Mouse (Mus musculus) regulatory T cell (primary cell): ENCODE data around the gene Nudcd3.

Experiments
- in situ Hi-C: fragments of 300-600 bp; cut with MboI, MseI; formaldehyde crosslinking; loops from one replicate; pipeline ENCODE4 v1.15.1; 2025; ENCODE audit warnings: high pct_unique_total_duplicates

Gene Nudcd3

DNA sequence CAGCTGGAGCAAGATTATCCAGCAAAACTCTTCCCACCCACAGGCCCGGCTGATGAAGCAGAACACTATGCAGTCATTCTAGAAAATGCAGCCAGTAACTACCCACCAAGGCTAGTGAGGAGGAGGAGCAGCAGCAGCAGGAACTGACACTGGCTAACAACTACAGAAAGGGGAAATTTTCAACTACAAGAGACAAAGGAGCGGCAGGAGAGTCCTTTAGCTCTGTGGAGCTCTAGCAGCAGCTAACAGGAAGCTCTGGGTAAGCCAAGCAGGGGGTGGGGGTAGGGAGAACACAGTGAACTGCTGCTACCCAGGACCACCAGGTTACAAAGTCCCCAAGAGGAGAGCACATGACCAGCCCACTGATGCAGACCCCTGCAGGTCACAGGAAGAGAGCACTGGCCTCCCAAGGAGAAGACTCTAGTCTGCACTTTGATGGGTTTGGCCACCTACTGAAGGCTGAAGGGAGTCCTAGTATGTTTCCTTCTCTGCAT, 21.5 kb downstream of the Nudcd3 start:
- in situ Hi-C loops, result no loop called here

DNA sequence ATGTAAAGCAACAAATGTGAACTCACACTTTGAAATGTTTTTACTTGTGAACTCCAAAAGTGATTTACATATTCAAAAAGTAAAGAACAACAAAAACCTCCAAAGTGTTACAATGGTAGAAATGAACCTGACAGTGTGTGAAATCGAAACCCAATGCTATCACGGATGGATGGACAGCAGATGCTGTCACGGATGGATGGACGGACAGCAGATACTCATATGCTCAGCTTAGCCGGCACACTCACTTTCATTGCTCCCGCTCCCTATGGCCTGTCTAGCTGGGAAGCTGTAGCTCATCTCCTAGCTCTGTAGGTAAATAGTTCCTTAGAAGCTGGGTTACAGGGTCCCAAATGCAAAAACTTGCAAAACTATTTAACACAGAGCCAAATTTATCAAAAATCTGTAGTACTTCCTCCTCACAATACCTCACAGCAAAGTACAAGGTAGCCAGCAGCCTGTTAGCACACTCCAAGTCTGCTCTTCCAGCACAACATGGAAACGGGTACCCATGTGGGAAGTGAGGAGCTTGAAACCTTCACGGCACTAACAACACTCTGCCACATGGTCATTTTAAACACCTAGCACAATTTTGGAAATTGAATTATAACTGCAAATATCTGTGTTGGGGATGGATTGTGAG, 22.3 kb downstream of the Nudcd3 start:
- in situ Hi-C loops, result no loop called here

DNA sequence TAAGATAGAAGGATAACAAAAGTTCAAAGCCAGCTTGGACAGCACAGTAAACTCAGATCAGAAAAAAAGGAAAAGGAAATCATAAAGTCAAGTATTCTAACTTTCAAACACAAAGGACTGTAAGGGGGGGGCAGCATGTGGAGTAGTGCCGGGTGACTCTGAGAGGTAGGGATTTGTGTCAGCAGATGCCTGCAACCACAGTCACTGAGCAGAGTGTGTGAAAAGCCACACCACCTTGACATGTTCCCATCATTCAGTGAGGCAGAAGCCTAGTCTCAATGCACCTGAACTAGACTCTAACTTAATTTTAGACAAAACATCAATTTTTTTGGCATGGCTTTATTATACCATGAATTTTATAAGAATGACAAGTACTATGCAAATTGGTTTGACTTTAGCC, 24.7 kb downstream of the Nudcd3 start:
- in situ Hi-C loops, result no loop called here

DNA sequence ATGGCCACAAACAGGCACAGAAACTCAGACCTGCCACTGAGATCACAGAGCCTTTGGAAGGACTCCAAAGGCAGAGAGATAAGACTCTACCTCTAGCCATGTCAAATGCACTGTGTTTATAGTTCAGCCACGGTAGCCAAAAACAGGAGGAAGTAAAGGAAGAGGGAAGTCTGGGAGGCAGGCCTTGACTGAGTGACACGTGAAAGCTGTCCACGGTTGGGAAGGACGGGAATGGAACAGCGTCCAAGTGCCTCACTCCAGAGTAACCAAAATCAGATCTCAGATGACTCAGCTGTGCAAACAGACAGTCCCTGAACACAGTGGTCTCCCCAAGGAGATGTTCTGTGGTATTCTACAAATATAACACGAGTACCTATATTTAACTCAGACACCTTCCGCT, 25.5 kb downstream of the Nudcd3 start:
- in situ Hi-C loops, result no loop called here

DNA sequence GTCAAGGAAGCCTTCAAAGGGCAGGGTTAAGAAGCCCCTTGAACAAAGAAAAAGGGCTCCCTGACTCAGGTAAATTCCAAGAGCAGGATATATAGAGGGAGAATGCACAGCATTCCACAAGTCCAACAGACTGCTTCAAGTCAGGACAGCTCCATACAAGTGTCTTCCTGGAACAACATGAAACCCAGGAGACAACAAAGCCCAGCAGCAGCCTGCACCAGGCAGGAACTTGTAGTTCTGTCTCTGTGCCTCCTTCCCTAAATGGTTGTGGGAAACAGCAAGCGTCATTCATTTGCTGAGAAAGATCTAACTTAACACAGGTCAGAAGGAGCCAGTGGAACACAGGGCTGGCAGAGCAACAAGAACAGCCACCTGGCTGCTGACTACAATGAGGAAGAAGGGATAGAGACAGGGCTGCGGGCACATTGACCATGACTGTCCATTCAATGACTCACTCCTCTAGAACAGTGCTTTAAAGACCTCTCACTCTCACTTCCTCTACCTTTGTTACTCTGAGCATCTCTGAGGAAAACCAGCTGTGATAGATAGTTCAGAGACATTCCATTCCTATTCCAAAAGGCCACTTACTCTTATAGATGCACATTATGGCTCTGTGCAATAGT, 31.1 kb downstream of the Nudcd3 start:
- in situ Hi-C loops, result no loop called here

DNA sequence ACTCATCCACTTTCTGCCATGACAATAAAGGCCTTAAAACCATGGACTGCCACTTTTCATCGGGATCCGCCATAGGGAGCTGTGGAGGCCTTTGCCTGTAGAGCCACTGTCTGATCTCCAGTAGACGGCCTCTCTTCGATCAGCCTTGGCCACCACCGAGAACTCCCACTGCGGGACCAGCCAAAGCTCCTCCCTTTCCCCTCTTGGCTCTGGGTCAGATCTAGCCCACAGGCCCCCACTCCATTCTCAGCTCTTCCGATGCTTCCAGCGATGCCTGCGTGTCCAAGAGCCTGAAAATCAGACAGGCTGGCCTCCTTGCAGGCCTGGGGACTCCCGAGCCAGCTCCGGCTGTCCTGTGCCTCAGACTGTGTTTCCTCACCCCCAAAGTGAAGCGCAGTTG, 33.9 kb downstream of the Nudcd3 start:
- in situ Hi-C loops, result no loop called here

DNA sequence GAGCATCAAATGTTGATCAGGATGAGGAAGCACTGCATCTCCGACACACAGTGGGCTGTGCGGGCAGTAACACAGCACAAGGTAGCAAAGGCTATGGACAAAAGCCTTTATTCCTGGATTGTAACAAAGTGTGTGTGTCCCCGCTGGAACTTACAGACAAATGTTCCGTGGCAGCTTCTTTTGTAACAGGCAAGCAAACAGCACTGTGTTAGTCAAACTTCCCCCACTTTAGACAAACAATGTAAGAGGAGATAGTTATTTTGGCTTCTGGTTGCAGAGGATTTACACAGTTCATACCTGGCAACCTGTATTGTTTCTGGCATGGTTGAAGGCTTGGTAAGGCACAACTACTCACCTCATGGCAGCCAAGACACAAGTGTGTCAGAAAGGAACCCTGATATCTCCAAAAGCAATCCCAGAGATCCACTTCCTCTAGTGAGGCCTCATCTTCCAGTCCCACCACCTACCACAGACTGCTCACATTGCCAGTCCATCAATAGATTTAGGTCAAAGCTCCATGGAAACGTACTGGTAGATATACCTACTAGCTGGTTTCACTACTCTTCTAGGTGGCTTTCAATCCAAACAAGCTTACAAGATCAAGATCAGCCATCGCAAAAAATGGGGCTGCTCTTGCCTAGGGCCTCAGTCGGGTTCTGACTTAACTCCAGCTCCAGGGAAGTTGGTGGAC, 34.7 kb downstream of the Nudcd3 start:
- in situ Hi-C loops, result no loop called here

DNA sequence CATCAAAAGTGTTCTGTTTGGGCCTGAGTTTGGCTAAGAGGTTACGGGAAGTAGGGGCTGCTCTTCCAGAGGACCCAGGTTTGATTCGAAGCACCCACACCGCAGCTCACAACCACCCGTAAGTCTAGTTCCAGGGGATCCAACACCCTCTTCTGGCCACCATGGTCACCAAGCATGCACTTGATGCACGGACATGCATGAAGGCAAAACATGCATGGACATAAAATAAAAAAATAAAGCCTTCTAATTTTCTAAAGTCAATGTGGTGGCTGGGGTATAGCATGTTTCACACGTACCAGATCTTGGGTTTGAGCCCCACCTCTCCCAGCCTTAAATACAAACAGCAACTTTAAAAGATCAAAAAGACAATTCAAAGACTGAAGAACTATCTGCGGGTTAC, 35.4 kb downstream of the Nudcd3 start:
- in situ Hi-C loops, result no loop called here

DNA sequence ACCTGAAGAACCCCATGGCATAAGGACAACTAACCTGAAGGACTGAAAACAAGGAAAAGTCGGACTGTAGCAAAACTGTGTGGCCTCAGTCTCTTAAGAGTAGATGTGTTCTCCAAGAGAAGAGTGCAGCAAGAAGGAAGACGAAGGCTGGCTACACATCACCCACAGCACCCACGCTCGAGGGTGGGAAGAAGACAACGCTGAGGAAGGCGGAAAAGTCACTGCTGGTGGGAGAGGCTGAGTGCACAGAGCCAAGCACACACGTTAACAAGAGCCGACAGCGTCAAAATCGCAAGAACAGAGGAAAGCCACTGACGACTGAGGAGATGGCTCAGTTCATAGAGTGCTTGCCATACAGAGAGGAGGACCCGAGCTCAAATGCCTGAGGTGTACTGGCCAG, 36.5 kb downstream of the Nudcd3 start:
- in situ Hi-C loops, result no loop called here

DNA sequence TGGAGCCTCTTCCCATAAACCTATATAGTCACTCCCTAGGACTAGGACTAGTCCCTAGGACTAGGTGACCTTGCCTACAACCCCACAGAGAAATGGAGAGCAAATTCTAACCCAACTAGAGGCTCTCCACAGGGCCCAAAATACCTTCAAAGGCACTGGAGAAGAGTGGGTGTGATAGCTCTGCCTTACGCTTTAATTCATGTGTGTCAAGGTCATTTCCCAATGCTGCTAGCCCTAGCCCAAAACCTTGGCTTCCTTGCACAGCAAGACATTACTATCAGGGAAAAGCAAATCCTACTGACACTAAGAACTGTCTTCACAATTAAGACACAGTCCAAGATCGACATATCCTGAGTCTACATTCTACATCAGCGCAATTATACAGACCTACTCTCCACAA, 37.2 kb downstream of the Nudcd3 start:
- in situ Hi-C loops, result no loop called here

DNA sequence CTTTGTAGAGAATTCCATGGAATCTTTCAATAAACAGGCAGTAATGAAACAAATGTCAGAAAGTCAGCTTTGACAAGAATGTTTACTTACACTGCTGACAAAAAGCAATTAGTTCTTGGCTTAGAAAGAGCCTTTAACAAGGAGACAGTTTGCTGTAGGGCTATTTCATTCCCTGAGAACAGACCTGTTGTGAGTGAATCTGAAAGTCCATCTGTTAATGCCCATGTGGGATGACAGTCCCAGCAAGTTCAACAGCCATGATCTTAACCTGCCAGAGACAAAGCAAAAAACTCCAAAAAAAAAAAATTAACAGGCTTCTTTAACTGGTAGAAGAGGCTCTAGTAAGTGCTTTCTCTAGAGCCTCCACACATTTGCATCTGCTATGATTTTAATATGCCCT, 38.7 kb downstream of the Nudcd3 start:
- in situ Hi-C loops, result no loop called here

DNA sequence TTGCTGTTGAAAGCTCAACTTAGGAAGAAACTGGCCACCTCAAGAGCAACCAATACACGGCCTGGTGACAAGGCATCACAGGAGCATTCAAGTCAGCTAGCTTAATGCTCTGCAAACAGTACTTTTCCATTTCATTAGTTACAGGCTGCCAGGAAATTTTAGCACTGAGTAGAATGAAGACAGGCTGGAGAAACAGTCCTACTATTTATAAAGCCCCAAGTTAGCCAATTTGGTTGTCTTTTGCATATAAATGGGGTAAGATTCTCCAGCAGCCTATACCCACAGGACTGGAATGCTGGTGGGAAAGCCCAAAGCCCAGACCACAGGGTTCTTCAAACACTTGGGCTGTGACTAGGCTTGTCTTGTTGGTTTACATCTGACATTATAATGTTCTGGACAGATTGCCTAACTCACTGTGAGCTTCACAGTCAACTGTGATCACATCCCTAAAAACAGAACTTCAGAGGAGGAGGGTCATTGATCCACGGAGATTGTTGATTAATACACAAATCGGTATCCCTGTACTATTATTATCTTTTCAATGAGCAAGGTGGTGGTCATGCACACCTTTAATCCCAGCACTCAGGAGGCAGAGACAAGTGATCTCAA, 39.4 kb downstream of the Nudcd3 start:
- in situ Hi-C loops, result no loop called here

DNA sequence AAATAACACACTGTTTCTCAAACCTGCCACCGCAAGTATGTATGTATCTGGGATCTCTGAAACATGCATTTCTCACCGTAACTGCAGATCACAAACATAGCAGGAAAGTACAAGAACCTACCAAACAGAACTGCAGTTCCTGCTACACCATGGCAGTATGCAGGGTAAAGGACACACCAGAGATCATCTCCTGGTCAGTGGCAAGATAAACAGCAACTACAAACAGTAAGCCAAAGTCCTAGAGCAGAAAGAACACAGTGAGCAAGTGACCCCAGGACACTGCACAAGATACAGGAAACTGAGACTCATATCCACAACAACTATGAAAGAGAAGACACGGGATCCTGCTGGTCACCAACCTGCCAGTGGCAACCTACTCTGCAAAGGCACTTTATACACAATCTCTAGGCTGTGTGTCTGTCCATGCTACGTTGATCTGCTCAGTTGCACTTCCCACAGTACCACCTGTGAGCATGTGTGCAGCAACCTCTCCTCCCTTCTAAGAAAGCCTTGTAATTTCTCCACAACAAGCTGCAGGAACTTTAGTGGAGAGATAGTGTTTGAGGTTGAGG, 40.4 kb downstream of the Nudcd3 start:
- in situ Hi-C loops, result no loop called here

DNA sequence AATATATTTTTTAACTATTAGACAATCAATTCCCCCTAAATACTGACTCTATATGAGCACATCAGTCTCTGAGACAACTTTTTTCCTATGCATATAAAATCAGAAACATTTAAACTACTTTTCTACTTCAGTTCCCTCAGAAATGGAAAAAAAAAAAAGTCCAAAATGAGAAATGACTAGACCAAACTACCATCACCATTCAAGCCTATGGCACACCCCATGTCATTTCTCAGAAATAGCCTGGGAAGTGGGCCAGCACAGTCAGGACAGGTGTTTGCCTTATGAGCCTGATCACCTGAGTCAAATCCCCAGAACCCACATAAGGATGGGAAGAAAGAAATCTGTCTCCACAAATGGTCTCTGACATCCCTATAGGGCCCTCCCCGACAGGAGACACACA, 41.7 kb downstream of the Nudcd3 start:
- in situ Hi-C loops, result no loop called here

DNA sequence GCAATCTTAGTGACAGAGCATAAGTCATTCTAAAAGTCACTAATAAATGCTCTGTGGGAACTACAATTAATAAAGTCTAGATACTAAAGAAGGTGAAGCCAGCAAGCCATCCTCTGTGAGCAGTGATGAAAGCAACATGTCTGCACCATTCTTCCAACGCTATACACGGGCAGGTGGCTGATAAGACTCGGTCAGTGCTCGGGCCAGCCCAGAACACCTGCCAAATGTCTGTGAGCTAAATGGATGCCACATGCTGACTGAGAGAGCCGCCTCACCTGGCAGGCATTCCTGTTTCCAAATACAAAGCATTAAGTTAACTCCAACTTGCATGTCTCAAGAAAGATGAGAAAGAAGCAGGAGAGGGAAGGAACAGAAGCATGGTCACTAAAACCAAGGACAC, 43.1 kb downstream of the Nudcd3 start:
- in situ Hi-C loops, result no loop called here

DNA sequence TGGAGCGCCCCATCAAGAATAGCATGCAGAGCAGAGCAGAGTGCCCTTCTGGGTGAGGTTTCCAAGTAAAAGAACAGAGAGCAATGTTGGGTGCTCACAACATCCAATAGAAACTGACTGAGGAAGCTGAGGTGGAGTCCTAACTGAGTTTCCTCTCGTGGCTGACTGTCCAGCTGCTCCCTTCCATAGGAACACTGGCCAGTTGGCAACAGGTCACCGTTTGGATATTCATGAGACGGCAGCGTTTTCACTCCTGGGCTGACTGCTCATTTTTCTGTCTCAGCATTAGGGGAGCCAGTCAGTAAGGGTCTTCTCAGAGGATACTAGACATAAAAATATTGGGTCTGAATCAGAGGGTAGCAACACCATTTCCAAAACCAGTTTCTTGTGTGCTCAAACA, 43.6 kb downstream of the Nudcd3 start:
- in situ Hi-C loops, result no loop called here

DNA sequence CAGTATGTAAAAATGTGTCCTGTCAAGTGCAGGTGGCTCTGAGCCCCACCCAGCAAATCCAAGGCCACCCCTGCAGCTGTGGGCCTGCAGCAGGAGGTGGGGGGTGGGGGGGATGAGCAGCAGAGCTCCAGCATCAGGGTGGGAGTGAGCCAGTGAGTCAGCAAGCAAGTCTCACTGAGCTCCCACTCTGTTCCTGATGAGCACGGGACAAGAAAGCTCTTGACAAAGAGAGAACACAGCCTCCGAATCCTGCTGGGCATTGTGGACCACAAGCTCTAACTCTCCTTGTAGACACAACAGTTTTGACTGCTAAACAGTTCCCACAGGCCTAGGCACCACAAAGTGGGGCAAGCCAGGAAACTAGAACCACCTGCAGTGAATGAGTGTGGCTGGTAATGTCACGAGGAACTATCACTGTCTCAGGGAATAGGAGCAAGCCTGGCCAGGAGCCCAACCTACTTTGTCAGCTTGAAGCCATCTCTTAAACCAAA, 46.0 kb downstream of the Nudcd3 start:
- in situ Hi-C loops, result loop anchor here (5.0 kb wide), 1 partner anchor 102 kb away; no protein-coding TSS in a partner anchor

DNA sequence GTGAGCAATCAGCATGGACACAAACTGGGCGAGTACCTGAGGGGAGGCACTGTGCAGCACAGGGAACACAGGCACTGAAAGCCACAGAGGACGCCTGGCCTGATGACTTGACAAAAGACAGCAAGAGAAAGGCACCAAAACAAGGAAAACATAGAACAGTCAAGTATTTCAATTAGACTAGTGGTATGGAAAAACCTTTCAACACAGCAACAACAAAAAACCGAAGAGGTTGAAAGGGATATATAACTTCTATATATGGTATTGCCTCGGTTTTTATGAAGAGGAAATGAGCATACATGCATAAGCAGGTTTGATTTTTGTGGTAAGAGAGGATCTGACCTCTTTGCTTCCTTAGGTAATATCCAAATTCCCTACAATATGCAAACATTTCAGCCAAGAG, 47.4 kb downstream of the Nudcd3 start:
- in situ Hi-C loops, result loop anchor here (5.0 kb wide), 1 partner anchor 101 kb away; no protein-coding TSS in a partner anchor

DNA sequence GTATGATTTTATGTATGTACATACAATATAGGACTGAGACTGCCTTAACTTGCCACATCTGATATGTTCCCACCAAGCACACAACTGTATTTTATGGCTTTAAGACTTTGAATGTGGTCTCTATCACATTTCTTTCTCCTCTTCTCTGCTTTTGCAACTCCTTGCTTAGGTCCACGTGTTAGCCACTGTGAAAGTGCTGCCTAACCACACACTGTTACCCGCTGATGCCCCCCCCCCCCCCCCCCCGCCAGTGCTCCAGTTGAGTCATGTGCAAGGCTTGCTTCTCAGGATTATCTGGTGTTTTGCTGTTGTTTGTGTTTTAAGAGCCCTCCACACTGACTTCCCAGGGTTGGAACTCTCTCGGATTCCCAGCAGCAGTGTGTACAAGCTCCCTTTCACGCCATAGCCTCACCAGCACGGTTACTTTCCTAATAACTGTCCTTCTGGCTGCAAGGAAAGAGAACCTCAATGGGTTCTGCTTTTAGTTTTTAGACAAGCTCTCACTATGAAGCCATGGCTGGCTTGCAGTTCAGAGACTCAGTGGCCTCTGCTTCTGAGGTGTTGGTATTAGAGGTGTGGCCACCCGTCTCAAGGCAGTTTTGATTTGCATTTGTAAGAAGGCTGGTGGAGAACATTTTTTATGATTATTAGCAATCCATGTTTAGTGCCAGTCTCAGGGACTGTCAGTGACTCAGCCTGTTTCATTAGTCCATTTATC, 61.8 kb downstream of the Nudcd3 start:
- in situ Hi-C loops, result no loop called here

DNA sequence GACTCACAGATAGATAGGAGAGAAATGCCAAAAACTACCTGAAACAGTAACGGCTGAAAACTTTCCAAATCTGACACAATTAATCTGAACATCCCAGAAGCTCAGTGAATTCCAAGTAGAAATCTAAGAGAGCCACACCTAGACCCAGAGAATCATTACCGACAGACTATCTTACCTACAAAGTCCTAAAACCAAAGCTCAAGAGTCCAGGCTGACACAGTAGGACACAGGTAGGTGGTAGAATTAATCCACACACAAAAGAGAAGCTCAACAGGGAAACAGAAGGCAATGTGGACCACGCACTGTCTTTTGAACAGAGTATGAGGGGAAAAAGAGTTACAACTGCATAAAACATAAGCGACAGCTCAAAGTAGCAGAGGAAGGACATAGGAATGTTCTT, 67.3 kb downstream of the Nudcd3 start:
- in situ Hi-C loops, result no loop called here

DNA sequence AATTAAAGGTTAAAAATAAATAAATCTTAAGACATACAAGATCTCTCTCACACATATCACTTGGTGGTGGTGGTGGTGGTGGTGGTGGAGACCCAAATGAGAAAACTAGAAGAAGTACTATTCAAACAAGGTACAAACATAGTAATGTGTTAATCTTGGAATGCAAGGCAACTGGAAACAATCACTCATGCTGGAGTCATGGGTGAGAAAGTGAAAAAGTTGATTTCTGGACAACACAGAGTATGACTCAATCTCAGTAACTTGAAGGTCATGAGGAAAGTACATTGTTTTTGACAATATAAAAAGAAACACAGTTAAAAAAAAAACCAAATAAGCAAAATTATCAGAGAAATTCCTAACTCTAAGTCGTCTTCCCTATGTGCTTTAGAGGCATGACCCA, 69.6 kb downstream of the Nudcd3 start:
- in situ Hi-C loops, result no loop called here
